Mouse (Mus musculus) adrenal gland, postnatal 25 days (tissue): ENCODE measurements around the gene Tbca. TPM values are rescaled to one million over a fixed set of nuclear protein-coding genes. Genes with fewer than 3 reads are reported as not detected.
A peak's percentile ranks its signal among the peaks of the same experiment; 100 is the strongest.

ENCODE experiments used
- DNase-seq: peaks from one replicate; pipeline ENCODE4 v3.0.0; 2021; ENCODE audit warnings: mixed read lengths
- total RNA-seq: library from RNA; stranded (reverse); gene quantifications from 2 replicates; pipeline ENCODE4 v1.2.3, GENCODE M21; 2021

Gene Tbca
- total RNA-seq, 1 experiment from 2014 or later: 229 TPM

GRCm38 (mm10) chr13:94877991-94878745, 89.5 kb downstream of the Tbca start:
- no peak for DNase-seq

- no peak for DNase-seq
Observed at GRCm38 (mm10) chr13:94881201-94881600, 92.5 kb downstream of the Tbca start.

GRCm38 (mm10) chr13:94882221-94882620, 93.5 kb downstream of the Tbca start:
- DNase-seq: no peak

GRCm38 (mm10) chr13:94882711-94883145, 94.0 kb downstream of the Tbca start:
- DNase-seq: no peak

- DNase-seq: peak; percentile 58
Observed at GRCm38 (mm10) chr13:94883163-94883965, 94.7 kb downstream of the Tbca start.

- no peak for DNase-seq
Observed at GRCm38 (mm10) chr13:94883966-94884960, 95.6 kb downstream of the Tbca start.

- DNase-seq: no peak
Observed at GRCm38 (mm10) chr13:94885291-94886235, 96.9 kb downstream of the Tbca start.

Other genes with a start within 250 kb of the Tbca start
- not detected in 2 replicates for gene Otp, start 86.7 kb downstream of the Tbca start, total RNA-seq
- gene Wdr41, start 187.4 kb downstream of the Tbca start, total RNA-seq: 17.3 and 22.7 TPM in 2 replicates